ENCODE assay signal across 12 mouse cellular contexts in the genomic region with DNA sequence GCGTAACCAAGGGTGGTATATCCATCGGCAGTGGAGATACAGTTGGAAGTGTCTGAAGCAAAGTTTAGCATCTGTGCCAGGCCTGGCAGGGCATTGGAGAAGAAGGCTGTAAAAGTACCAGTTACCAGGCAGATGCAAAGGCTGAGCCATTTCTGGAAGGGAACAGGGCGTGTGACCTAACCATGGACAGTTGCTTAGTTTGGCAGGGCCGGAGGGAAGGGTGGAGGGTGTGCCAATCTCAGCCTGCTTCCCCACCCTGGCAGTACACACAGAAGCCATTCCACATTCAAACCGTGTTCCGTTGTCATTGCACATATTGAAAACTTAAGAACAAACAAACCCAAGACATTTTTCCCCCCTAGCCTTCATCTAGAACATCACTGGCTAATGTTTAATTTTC.
DNase-seq lines count a peak whose midpoint lies in the region; ATAC-seq and TF ChIP-seq lines count a peak whose summit lies in the region.
"Had no signal": no experiment of that assay in that cellular context is flagged by ENCODE, and none has a peak within 500 bp of the region (broad histone marks: within the 10 kb centered on the region; RNA-seq: fewer than 3 reads in every experiment).

No protein-coding gene starts in this region.

- no peak overlapping the region for H3K9ac ChIP-seq in lung, embryonic 15.5 days
- no peak overlapping the region for H3K9ac ChIP-seq in stomach, postnatal 0 days (ENCODE audit: low read length)
- H3K9ac ChIP-seq: forebrain, embryonic 12.5 days had no signal

- peaks cover 13% of the 10 kb centered on the region for H3K4me1 ChIP-seq in lung, embryonic 15.5 days
- H3K4me1 ChIP-seq in lung, adult 2 months (ENCODE audit: control insufficient read depth, insufficient read depth, low read length), result peaks cover 21% of the 10 kb centered on the region
- H3K4me1 ChIP-seq in stomach, postnatal 0 days (replicated peaks; ENCODE audit: control insufficient read depth, insufficient read depth), result no peaks in the 10 kb centered on the region

- H3K4me2 ChIP-seq in lung, embryonic 15.5 days, result peak overlapping the region; percentile 69; the same call in 1 of the 2 replicates
- no peak overlapping the region for H3K4me2 ChIP-seq in stomach, postnatal 0 days (replicated peaks; ENCODE audit: low read depth)
- H3K4me2 ChIP-seq: forebrain, embryonic 12.5 days had no signal

- H3K9me3 ChIP-seq in lung, embryonic 15.5 days, result no peaks in the 10 kb centered on the region
- no peaks in the 10 kb centered on the region for H3K9me3 ChIP-seq in stomach, postnatal 0 days (ENCODE audit: control insufficient read depth, low read length)
- H3K9me3 ChIP-seq: forebrain, embryonic 12.5 days had no signal

- DNase-seq in cerebellum, postnatal 10 days, result peak; percentile 46 to 65
- DNase-seq in cerebellum, adult 11-12 months, result no peak
- no peak for DNase-seq in lung, adult 2 months
- DNase-seq in kidney, postnatal 14 days, result peak; percentile 47
- no peak for DNase-seq in stomach, postnatal 0 days (ENCODE audit: low spot score)
- no peak for DNase-seq in right cerebral cortex, postnatal 25 days
- DNase-seq in adrenal gland, adult 8-10 months, result no peak
- DNase-seq: B cell, adult 2 months had no signal

- no peaks in the 10 kb centered on the region for H3K27me3 ChIP-seq in lung, embryonic 15.5 days
- H3K27me3 ChIP-seq in stomach, postnatal 0 days (ENCODE audit: control insufficient read depth, insufficient read depth, low read length), result no peaks in the 10 kb centered on the region
- H3K27me3 ChIP-seq: forebrain, embryonic 12.5 days; Patski had no signal

- TF ChIP-seq EP300 in stomach, postnatal 0 days (optimal IDR thresholded peaks at IDR 0.05), result no peak

- H3K4me3 ChIP-seq in lung, embryonic 15.5 days, result no peak overlapping the region
- no peak overlapping the region for H3K4me3 ChIP-seq in lung, adult 2 months (replicated peaks; ENCODE audit: extremely low read depth, low read depth, low read length)
- no peak overlapping the region for H3K4me3 ChIP-seq in stomach, postnatal 0 days (ENCODE audit: low read depth, low read length)
- H3K4me3 ChIP-seq: forebrain, embryonic 12.5 days had no signal

- H3K36me3 ChIP-seq in lung, embryonic 15.5 days, result no peaks in the 10 kb centered on the region
- H3K36me3 ChIP-seq in stomach, postnatal 0 days (ENCODE audit: control insufficient read depth, insufficient read depth, low read length), result no peaks in the 10 kb centered on the region
- H3K36me3 ChIP-seq: forebrain, embryonic 12.5 days had no signal

- TF ChIP-seq CTCF in lung, adult 2 months (IDR thresholded peaks at IDR 0.05; ENCODE audit: insufficient read depth, low read length), result no peak
- TF ChIP-seq CTCF in stomach, postnatal 0 days (IDR thresholded peaks at IDR 0.05; ENCODE audit: low read depth), result no peak

- WGBS in lung, embryonic 15.5 days, result 68% methylated on average over 6 of the region's 6 CpGs
- WGBS in lung, adult 2 months, result 38% methylated on average over 6 of the region's 6 CpGs
- WGBS in stomach, postnatal 0 days, result 55% methylated on average over 6 of the region's 6 CpGs

- TF ChIP-seq POLR2A in lung, adult 2 months (IDR thresholded peaks at IDR 0.05; ENCODE audit: borderline replicate concordance, extremely low read depth, low read depth, low read length), result no peak

- no peak overlapping the region for H3K27ac ChIP-seq in lung, embryonic 15.5 days
- 0 out of 2 replicates have a peak overlapping the region, but pooled peaks have one; percentile 3 for H3K27ac ChIP-seq in stomach, postnatal 0 days (replicated peaks)
- H3K27ac ChIP-seq: forebrain, embryonic 12.5 days; macrophage had no signal

- no peak for ATAC-seq in lung, embryonic 15.5 days (ENCODE audit: borderline replicate concordance, extremely low read depth, low FRiP score, low TSS enrichment)
- ATAC-seq in stomach, postnatal 0 days (ENCODE audit: low FRiP score, low TSS enrichment), result no peak

Comparison
In these comparisons a context has a peak if more than half of its experiments do, and no peak if none do; other contexts are left out.
1. DNase-seq: peak in cerebellum, postnatal 10 days (2 of 2) and kidney, postnatal 14 days (single experiment); none in cerebellum, adult 11-12 months (single experiment), lung, adult 2 months (single experiment), stomach, postnatal 0 days (single experiment), right cerebral cortex, postnatal 25 days (single experiment) and adrenal gland, adult 8-10 months (single experiment).